Mouse (Mus musculus) limb, embryonic 13.5 days (tissue): Measurements from ENCODE around the gene Bcar3. TPM values are rescaled to one million over a fixed set of nuclear protein-coding genes. Genes with fewer than 3 reads are reported as not detected.

Experiments used
- ATAC-seq: fragments of 200-750 bp; cut with Nextera tagmentation; 2 replicates; pipeline ENCODE4 v1.8.0; 2017; ENCODE audit warnings: low read depth, moderate number of reproducible peaks, moderate TSS enrichment; ENCODE audit not compliant: low FRiP score
- H3K27ac ChIP-seq: fragments of 300-500 bp; sonication (generic); 2 replicates; pipeline ENCODE4 v1.5.1; 2015; ENCODE audit warnings: inconsistent platforms, mild to moderate bottlenecking, moderate library complexity
- H3K27me3 ChIP-seq: fragments of 300-500 bp; sonication (generic); 2 replicates; pipeline ENCODE4 v1.6.1; 2015; ENCODE audit warnings: mild to moderate bottlenecking, inconsistent platforms
- H3K36me3 ChIP-seq: fragments of 300-500 bp; sonication (generic); 2 replicates; pipeline ENCODE4 v1.6.1; 2015; ENCODE audit warnings: inconsistent platforms, mild to moderate bottlenecking, moderate library complexity
- H3K4me1 ChIP-seq: fragments of 300-500 bp; sonication (generic); 2 replicates; pipeline ENCODE4 v1.6.1; 2015; ENCODE audit warnings: inconsistent platforms
- H3K4me2 ChIP-seq: fragments of 300-500 bp; sonication (generic); replicated peaks from 2 replicates; pipeline ENCODE4 v1.6.1; 2015; ENCODE audit warnings: inconsistent platforms, mild to moderate bottlenecking, moderate library complexity
- H3K4me3 ChIP-seq: fragments of 300-500 bp; sonication (generic); 2 replicates; pipeline ENCODE4 v1.5.1; 2015; ENCODE audit warnings: moderate library complexity, mild to moderate bottlenecking, inconsistent platforms
- H3K9ac ChIP-seq: fragments of 300-500 bp; sonication (generic); 2 replicates; pipeline ENCODE4 v1.6.1; 2015; ENCODE audit warnings: mild to moderate bottlenecking, inconsistent platforms
- H3K9me3 ChIP-seq: fragments of 300-500 bp; sonication (generic); 2 replicates; pipeline ENCODE4 v1.6.1; 2016; ENCODE audit warnings: inconsistent platforms
- WGBS: fragments of 180-500 bp; shearing (Covaris S2); methylation state at CpG from one replicate; pipeline ENCODE4 v1.1.7; 2015; 5-methylcytosine and 5-hydroxymethylcytosine counted together
- polyA plus RNA-seq: library from polyadenylated mRNA; unstranded; fragments of >200 nt; fragmentation: Nextera tagmentation; extraction: Ambion mirVana; gene quantifications from 2 replicates; pipeline ENCODE4 v1.2.1, GENCODE M21; 2015

Gene Bcar3
- polyA plus RNA-seq, 1 experiment from 2014 or later = 8.1 TPM

DNA sequence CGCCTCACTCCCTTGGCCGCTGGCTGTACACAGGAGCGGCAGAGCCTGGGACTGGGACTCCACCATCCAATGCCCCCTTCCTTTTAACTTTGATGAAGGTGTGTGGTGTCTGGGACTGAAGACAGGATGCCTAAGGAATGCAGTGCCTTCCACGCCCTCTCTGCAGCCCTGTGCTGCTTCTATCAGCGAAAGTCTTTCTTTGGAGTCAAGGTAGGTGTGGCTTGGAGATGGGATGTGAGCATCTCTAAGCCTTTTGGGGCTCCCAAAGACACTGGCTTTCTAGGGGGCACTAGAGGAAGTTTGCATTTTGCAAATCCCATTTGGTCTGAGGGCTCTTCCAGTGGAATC lies 189.8 kb downstream of the Bcar3 start:
- WGBS = 30% methylated on average over 5 of the region's 5 CpGs
- peaks cover 54% of the 10 kb centered on the region for H3K4me1 ChIP-seq
- peak overlapping the region; percentile 41 for H3K4me2 ChIP-seq
- H3K27ac ChIP-seq = no peak overlapping the region
- ATAC-seq = no peak
- H3K27me3 ChIP-seq = no peaks in the 10 kb centered on the region
- no peaks in the 10 kb centered on the region for H3K9me3 ChIP-seq
- no peak overlapping the region for H3K4me3 ChIP-seq
- no peaks in the 10 kb centered on the region for H3K36me3 ChIP-seq
- peak overlapping the region; percentile 35; the same call in 1 of the 2 replicates for H3K9ac ChIP-seq

DNA sequence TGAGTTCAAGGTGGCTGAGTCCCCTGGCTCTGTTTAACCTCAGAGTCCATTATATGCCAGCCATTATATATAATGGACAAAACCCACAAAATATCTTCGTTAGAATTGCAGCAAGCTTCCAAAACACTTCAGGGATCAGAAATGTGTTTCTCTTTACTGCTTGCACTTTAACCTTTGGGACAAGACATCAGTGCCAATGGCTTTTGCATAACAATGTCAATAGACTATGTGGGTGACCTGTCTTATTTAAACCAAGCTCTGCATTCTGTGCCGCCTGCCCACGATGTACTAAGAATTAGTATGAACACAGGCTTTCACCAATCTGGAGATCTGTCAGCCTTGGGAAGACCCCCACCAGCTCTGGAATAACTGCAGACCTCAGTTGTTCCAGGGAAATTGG lies 190.4 kb downstream of the Bcar3 start:
- Histone ChIP-seq H3K9me3 (no peaks in the 10 kb centered on the region), H3K36me3 (no peaks in the 10 kb centered on the region), H3K9ac (no peak overlapping the region), H3K4me2 (no peak overlapping the region), H3K27me3 (no peaks in the 10 kb centered on the region), H3K4me1 (peaks cover 50% of the 10 kb centered on the region), H3K4me3 (no peak overlapping the region), H3K27ac (no peak overlapping the region)
- ATAC-seq = no peak
- WGBS = 79% methylated on average over 3 of the region's 3 CpGs

GRCm38 (mm10) chr3:122485699-122486098 lies 191.8 kb downstream of the Bcar3 start:
- ATAC-seq = no peak
- peaks cover 37% of the 10 kb centered on the region for H3K4me1 ChIP-seq

DNA sequence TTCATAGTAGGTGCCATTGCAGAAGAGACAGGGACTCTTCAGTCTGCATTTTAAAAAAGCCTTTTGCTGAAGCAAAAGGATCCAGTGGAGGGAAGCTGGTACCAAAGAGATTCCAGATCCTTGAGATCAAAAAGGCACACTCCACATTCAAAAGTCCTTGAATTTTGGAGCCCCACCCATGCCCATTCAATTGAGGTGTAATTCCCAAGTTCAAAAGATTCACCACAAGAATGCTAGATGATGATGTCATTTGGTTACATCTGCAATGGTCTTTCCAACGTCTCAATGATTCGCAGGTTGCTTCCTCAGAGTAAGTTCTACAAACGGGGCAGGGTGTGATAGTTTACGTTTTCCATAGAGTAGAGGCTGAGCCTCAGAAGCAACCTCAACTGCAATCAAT lies 192.3 kb downstream of the Bcar3 start:
- no peaks in the 10 kb centered on the region for H3K36me3 ChIP-seq
- 67% methylated on average over 4 of the region's 4 CpGs for WGBS

More at GRCm38 (mm10) chr3:122485699-122486098, 191.8 kb downstream of the Bcar3 start:
- WGBS = 91% methylated on average over 4 of the region's 4 CpGs
- H3K4me3 ChIP-seq = no peak overlapping the region
- H3K9me3 ChIP-seq = no peaks in the 10 kb centered on the region
- H3K9ac ChIP-seq = no peak overlapping the region
- no peak overlapping the region for H3K4me2 ChIP-seq
- no peaks in the 10 kb centered on the region for H3K27me3 ChIP-seq
- no peak overlapping the region for H3K27ac ChIP-seq
- no peaks in the 10 kb centered on the region for H3K36me3 ChIP-seq

GRCm38 (mm10) chr3:122488051-122488754 lies 194.3 kb downstream of the Bcar3 start:
- Histone ChIP-seq H3K27ac (no peak overlapping the region), H3K36me3 (no peaks in the 10 kb centered on the region), H3K4me1 (peaks cover 31% of the 10 kb centered on the region), H3K4me2 (no peak overlapping the region), H3K4me3 (no peak overlapping the region), H3K27me3 (no peaks in the 10 kb centered on the region; the same call in 1 of the 2 replicates), H3K9ac (no peak overlapping the region), H3K9me3 (no peaks in the 10 kb centered on the region)
- ATAC-seq = no peak
- 70% methylated on average over 1 of the region's 1 CpGs for WGBS

More for the DNA sequence above, 192.3 kb downstream of the Bcar3 start:
- no peak for ATAC-seq
- Histone ChIP-seq H3K27me3 (no peaks in the 10 kb centered on the region), H3K9me3 (no peaks in the 10 kb centered on the region), H3K4me1 (peaks cover 35% of the 10 kb centered on the region), H3K27ac (no peak overlapping the region), H3K4me2 (no peak overlapping the region), H3K4me3 (no peak overlapping the region), H3K9ac (no peak overlapping the region)

GRCm38 (mm10) chr3:122490574-122490973 lies 196.6 kb downstream of the Bcar3 start:
- Histone ChIP-seq H3K9me3 (no peaks in the 10 kb centered on the region), H3K4me3 (no peak overlapping the region), H3K27ac (no peak overlapping the region), H3K36me3 (no peaks in the 10 kb centered on the region), H3K4me2 (no peak overlapping the region), H3K4me1 (peaks cover 44% of the 10 kb centered on the region), H3K27me3 (no peaks in the 10 kb centered on the region; the same call in none of the 2 replicates), H3K9ac (no peak overlapping the region)
- 68% methylated on average over 6 of the region's 6 CpGs for WGBS
- ATAC-seq = no peak

- no peak overlapping the region for H3K27ac ChIP-seq
- H3K27me3 ChIP-seq = no peaks in the 10 kb centered on the region; the same call in none of the 2 replicates
- H3K4me2 ChIP-seq = no peak overlapping the region
- no peak overlapping the region for H3K4me3 ChIP-seq
- no peaks in the 10 kb centered on the region for H3K9me3 ChIP-seq
- 93% methylated on average over 3 of the region's 3 CpGs for WGBS
- H3K9ac ChIP-seq = no peak overlapping the region
- H3K36me3 ChIP-seq = no peaks in the 10 kb centered on the region
- peaks cover 44% of the 10 kb centered on the region for H3K4me1 ChIP-seq
- no peak for ATAC-seq
Measured at GRCm38 (mm10) chr3:122492006-122492405, 198.1 kb downstream of the Bcar3 start.

DNA sequence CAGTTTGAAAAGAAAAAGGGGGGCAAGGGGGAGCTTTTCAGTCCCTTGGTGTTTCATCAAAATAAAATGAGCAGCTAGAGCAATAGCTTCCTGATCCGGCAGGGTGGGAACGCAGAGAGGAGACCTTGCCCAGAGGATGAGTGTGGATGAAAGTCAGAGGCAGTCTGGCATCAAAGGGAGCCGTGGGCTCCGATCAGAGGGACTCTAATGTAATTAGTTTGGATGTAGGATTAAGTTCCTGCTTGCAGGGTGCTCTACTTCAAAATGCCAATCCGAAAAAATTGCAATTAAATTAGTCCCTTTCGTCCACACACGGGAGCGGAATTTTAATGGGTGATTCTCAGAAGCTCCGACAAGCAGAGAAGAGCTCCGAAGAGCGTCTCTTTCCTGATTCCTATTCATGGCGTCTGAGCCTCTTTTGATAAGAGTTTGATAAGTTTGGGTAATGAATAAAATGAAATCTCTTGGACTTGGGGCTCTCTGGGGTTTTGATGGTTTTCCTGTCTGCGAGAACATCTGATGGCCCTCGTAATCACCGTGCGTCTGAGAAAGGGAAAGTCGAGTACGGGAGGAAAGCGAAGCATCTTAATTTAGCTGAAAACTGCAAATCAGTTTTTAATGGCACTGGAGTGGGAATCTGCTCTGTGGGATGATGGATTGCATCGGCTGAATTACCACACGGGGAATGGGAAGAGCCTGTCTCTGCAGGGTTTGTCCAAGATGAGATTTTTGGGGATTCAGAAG lies 199.1 kb downstream of the Bcar3 start:
- no peaks in the 10 kb centered on the region; the same call in none of the 2 replicates for H3K27me3 ChIP-seq
- H3K4me2 ChIP-seq = peak overlapping the region; percentile 41
- no peaks in the 10 kb centered on the region for H3K36me3 ChIP-seq
- no peak for ATAC-seq
- H3K27ac ChIP-seq = no peak overlapping the region
- 0 out of 2 replicates have a peak overlapping the region, but pooled peaks have one; percentile 0 for H3K4me3 ChIP-seq
- H3K9me3 ChIP-seq = no peaks in the 10 kb centered on the region
- 45% methylated on average over 21 of the region's 21 CpGs for WGBS
- no peak overlapping the region for H3K9ac ChIP-seq
- peaks cover 45% of the 10 kb centered on the region for H3K4me1 ChIP-seq

- ATAC-seq = peak; percentile 60; the same call in 1 of the 2 replicates
- Histone ChIP-seq H3K9ac (no peak overlapping the region), H3K4me2 (no peak overlapping the region), H3K4me1 (peaks cover 52% of the 10 kb centered on the region), H3K27me3 (no peaks in the 10 kb centered on the region; the same call in none of the 2 replicates), H3K27ac (no peak overlapping the region), H3K36me3 (no peaks in the 10 kb centered on the region), H3K9me3 (no peaks in the 10 kb centered on the region), H3K4me3 (no peak overlapping the region)
- 27% methylated on average over 6 of the region's 6 CpGs for WGBS
Measured at GRCm38 (mm10) chr3:122494764-122495163, 200.8 kb downstream of the Bcar3 start.

DNA sequence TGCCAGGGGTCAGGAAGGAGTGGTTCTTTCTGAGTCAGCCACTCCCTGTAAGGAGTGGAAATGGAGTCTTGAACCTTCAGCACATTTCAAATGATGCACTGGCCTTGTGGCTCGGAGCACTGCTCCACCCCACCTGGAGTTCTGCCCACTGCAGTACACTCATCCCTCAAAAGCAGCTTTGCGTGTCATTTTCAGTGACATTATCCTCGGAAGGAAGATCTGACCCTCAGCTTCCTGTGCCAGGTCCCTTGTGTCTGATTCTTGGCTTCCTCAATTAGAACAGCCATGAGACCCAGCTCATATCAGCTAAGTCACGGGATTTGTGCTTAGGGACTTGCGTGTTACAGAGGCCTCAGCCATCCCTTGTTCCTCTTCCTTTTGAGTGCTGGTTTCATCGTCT lies 203.9 kb downstream of the Bcar3 start:
- ATAC-seq = no peak
- no peaks in the 10 kb centered on the region for H3K9me3 ChIP-seq
- H3K36me3 ChIP-seq = no peaks in the 10 kb centered on the region
- H3K27me3 ChIP-seq = peaks cover 3% of the 10 kb centered on the region; the same call in 1 of the 2 replicates
- no peak overlapping the region for H3K4me2 ChIP-seq
- peaks cover 50% of the 10 kb centered on the region for H3K4me1 ChIP-seq
- no peak overlapping the region for H3K4me3 ChIP-seq
- no peak overlapping the region for H3K27ac ChIP-seq
- H3K9ac ChIP-seq = no peak overlapping the region
- WGBS = 90% methylated on average over 6 of the region's 6 CpGs

- H3K36me3 ChIP-seq = no peaks in the 10 kb centered on the region
- H3K27ac ChIP-seq = no peak overlapping the region
- H3K9me3 ChIP-seq = no peaks in the 10 kb centered on the region
- WGBS = 84% methylated on average over 7 of the region's 7 CpGs
- H3K27me3 ChIP-seq = peaks cover 4% of the 10 kb centered on the region; the same call in 1 of the 2 replicates
- ATAC-seq = no peak
- peaks cover 43% of the 10 kb centered on the region for H3K4me1 ChIP-seq
- H3K4me2 ChIP-seq = no peak overlapping the region
- no peak overlapping the region for H3K4me3 ChIP-seq
- no peak overlapping the region for H3K9ac ChIP-seq
Measured at GRCm38 (mm10) chr3:122498528-122498927, 204.6 kb downstream of the Bcar3 start.

GRCm38 (mm10) chr3:122499647-122500046 lies 205.7 kb downstream of the Bcar3 start:
- Histone ChIP-seq H3K4me3 (no peak overlapping the region), H3K27me3 (0 out of 2 replicates have a peak, but pooled peaks cover 4% of the 10 kb centered on the region), H3K4me1 (peaks cover 36% of the 10 kb centered on the region), H3K27ac (0 out of 2 replicates have a peak overlapping the region, but pooled peaks have one; percentile 40), H3K36me3 (no peaks in the 10 kb centered on the region), H3K9ac (no peak overlapping the region), H3K4me2 (no peak overlapping the region), H3K9me3 (no peaks in the 10 kb centered on the region)
- ATAC-seq = 0 out of 2 replicates have a peak, but pooled peaks have one; percentile 42
- 10% methylated on average over 6 of the region's 6 CpGs for WGBS
